Mouse (Mus musculus) intestine, embryonic 16.5 days (tissue): Measurements from ENCODE around the gene Gm49383. TPM values are rescaled to one million over a fixed set of nuclear protein-coding genes. Genes with fewer than 3 reads are reported as not detected.
"Not testable (repeated sequence)": the region's sequence is repeated elsewhere in the genome, so short reads cannot be mapped to it uniquely, and the experiment has no call there.

Experiments used
- ATAC-seq: fragments of 200-750 bp; cut with Nextera tagmentation; 2 replicates; pipeline ENCODE4 v1.8.0; 2017; ENCODE audit warnings: moderate TSS enrichment, moderate library complexity
- H3K27ac ChIP-seq: fragments of 300-500 bp; sonication (generic); 2 replicates; pipeline ENCODE4 v1.5.1; 2014; ENCODE audit warnings: mild to moderate bottlenecking, low read length
- H3K27me3 ChIP-seq: fragments of 300-500 bp; sonication (generic); replicated peaks from 2 replicates; pipeline ENCODE4 v1.6.1; 2014; ENCODE audit warnings: low read length, control low read depth, mixed read lengths; ENCODE audit not compliant: control insufficient read depth, insufficient read depth
- H3K36me3 ChIP-seq: fragments of 300-500 bp; sonication (generic); 2 replicates; pipeline ENCODE4 v1.6.1; 2014; ENCODE audit warnings: low read length, control low read depth; ENCODE audit not compliant: control insufficient read depth, insufficient read depth
- H3K4me1 ChIP-seq: fragments of 300-500 bp; sonication (generic); 2 replicates; pipeline ENCODE4 v1.6.1; 2014; ENCODE audit warnings: low read length, control low read depth, mixed read lengths; ENCODE audit not compliant: control insufficient read depth, insufficient read depth
- H3K4me2 ChIP-seq: fragments of 300-500 bp; sonication (generic); 2 replicates; pipeline ENCODE4 v1.6.1; 2014; ENCODE audit warnings: low read depth, low read length, control low read depth
- H3K4me3 ChIP-seq: fragments of 300-500 bp; sonication (generic); 2 replicates; pipeline ENCODE4 v1.5.1; 2014; ENCODE audit warnings: mild to moderate bottlenecking, low read length
- H3K9ac ChIP-seq: fragments of 300-500 bp; sonication (generic); 2 replicates; pipeline ENCODE4 v1.6.1; 2014; ENCODE audit warnings: low read depth, low read length
- H3K9me3 ChIP-seq: fragments of 300-500 bp; sonication (generic); 2 replicates; pipeline ENCODE4 v1.6.1; 2016; ENCODE audit warnings: low read length, control low read depth; ENCODE audit not compliant: control insufficient read depth
- WGBS: fragments of 180-500 bp; shearing (Covaris S2); extraction: QIAGEN DNeasy Blood & Tissue Kit; methylation state at CpG from one replicate; pipeline ENCODE4 v1.1.7; 2014; 5-methylcytosine and 5-hydroxymethylcytosine counted together
- polyA plus RNA-seq: library from polyadenylated mRNA; unstranded; fragments of >200 nt; fragmentation: Nextera tagmentation; extraction: Ambion mirVana; gene quantifications from 2 replicates; pipeline ENCODE4 v1.2.1, GENCODE M21; 2015

Gene Gm49383
- polyA plus RNA-seq, 1 experiment from 2014 or later = 24.2 TPM

- peak; percentile 98 for ATAC-seq
- Histone ChIP-seq H3K36me3 (peaks cover 10% of the 10 kb centered on the region), H3K4me3 (peak within 1 kb of the TSS; percentile 57), H3K4me2 (peak within 1 kb of the TSS; percentile 65), H3K9ac (peak within 1 kb of the TSS; percentile 87), H3K27ac (peak within 1 kb of the TSS; percentile 79)
- WGBS = under 1% methylated on average over 56 of the region's 68 CpGs
- H3K9me3 ChIP-seq, H3K4me1 ChIP-seq, H3K27me3 ChIP-seq: not testable (repeated sequence)
These were observed 37.9 kb downstream of the Gm49383 start, which contains the start of gene Rps29 for GRCm38 (mm10) chr12:69158765-69159577. Gene Rps29, minus strand, starts transcription at chr12:69159186.

GRCm38 (mm10) chr12:69158366-69158764 is 38.5 kb downstream of the Gm49383 start:
- WGBS = under 1% methylated on average over 19 of the region's 19 CpGs
- Histone ChIP-seq H3K4me2 (peak overlapping the region; percentile 65), H3K27ac (peak overlapping the region; percentile 79), H3K4me3 (peak overlapping the region; percentile 57), H3K36me3 (peaks cover 10% of the 10 kb centered on the region), H3K27me3 (no peaks in the 10 kb centered on the region), H3K9ac (peak overlapping the region; percentile 87), H3K9me3 (no peaks in the 10 kb centered on the region), H3K4me1 (no peaks in the 10 kb centered on the region; the same call in 1 of the 2 replicates)
- ATAC-seq = no peak

DNA sequence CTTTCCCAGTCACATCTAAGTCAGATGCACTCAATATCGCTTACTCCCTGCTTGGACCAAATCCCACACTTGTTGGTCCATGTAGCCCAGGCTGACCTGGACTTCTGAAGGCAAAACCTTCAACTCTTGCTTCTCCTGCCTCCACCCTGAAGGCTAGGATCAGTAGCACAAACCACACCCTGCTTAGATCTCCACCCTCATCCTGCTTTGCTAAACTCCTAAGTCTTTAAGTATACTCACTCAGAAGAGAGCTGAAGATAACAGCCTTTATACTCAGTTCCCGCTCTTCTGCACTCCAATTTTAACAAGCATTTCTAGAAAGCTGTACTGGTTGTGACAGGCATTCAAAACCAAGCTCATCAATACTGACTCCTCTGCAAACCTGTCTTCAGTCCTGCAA is 39.8 kb downstream of the Gm49383 start:
- ATAC-seq = no peak
- Histone ChIP-seq H3K4me3 (no peak overlapping the region), H3K4me2 (no peak overlapping the region), H3K36me3 (peaks cover 10% of the 10 kb centered on the region), H3K27me3 (no peaks in the 10 kb centered on the region), H3K4me1 (no peaks in the 10 kb centered on the region; the same call in 1 of the 2 replicates), H3K9ac (no peak overlapping the region), H3K9me3 (no peaks in the 10 kb centered on the region), H3K27ac (0 out of 2 replicates have a peak overlapping the region, but pooled peaks have one; percentile 19)
- WGBS = 97% methylated on average over 2 of the region's 2 CpGs

- Histone ChIP-seq H3K4me2 (no peak overlapping the region), H3K4me1 (no peaks in the 10 kb centered on the region; the same call in 1 of the 2 replicates), H3K9me3 (no peaks in the 10 kb centered on the region), H3K4me3 (no peak overlapping the region), H3K27ac (no peak overlapping the region), H3K36me3 (peaks cover 10% of the 10 kb centered on the region), H3K27me3 (no peaks in the 10 kb centered on the region), H3K9ac (no peak overlapping the region)
- WGBS = 74% methylated on average over 4 of the region's 4 CpGs
- ATAC-seq = no peak
These were observed 40.5 kb downstream of the Gm49383 start for GRCm38 (mm10) chr12:69156436-69156835.

- Histone ChIP-seq H3K9me3 (no peaks in the 10 kb centered on the region), H3K36me3 (peaks cover 10% of the 10 kb centered on the region), H3K27me3 (no peaks in the 10 kb centered on the region), H3K27ac (no peak overlapping the region), H3K4me1 (no peaks in the 10 kb centered on the region; the same call in 1 of the 2 replicates), H3K9ac (no peak overlapping the region), H3K4me3 (no peak overlapping the region), H3K4me2 (no peak overlapping the region)
- ATAC-seq = no peak
- WGBS = 70% methylated on average over 2 of the region's 2 CpGs
These were observed 41.0 kb downstream of the Gm49383 start for GRCm38 (mm10) chr12:69155923-69156322.

GRCm38 (mm10) chr12:69150049-69150448 is 46.9 kb downstream of the Gm49383 start:
- no peaks in the 10 kb centered on the region for H3K36me3 ChIP-seq
- WGBS = 56% methylated on average over 13 of the region's 13 CpGs
- no peaks in the 10 kb centered on the region for H3K9me3 ChIP-seq
- H3K4me3 ChIP-seq = no peak overlapping the region
- no peak overlapping the region for H3K27ac ChIP-seq
- no peak overlapping the region for H3K9ac ChIP-seq
- no peaks in the 10 kb centered on the region for H3K4me1 ChIP-seq
- no peak overlapping the region for H3K4me2 ChIP-seq
- ATAC-seq = no peak
- H3K27me3 ChIP-seq = no peaks in the 10 kb centered on the region

DNA sequence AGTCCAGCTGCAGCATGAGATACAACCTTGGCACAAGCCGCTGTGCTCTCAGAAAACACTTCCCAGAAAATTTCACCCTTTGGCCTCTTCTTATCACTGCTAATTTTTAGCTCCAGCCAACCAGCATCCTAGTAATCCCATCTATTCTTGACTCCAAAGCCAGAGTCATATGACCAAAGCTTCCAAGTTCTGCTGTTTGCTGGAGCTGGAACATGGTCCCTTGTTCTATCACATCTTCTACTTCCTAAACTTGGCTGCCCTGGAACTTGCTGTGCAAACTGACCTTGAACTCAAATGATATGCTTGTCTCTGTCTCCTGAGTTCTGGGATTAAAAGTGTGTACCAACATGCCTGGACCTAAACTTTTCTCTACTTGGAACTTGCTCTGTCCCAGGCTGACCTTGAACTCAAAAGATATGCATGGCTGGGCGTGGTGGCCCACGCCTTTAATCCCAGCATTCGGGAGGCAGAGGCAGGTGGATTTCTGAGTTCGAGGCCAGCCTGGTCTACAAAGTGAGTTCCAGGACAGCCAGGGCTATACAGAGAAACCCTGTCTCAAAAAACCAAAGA is 49.7 kb downstream of the Gm49383 start:
- no peak overlapping the region for H3K9ac ChIP-seq
- 93% methylated on average over 5 of the region's 5 CpGs for WGBS
- no peak overlapping the region for H3K27ac ChIP-seq
- H3K27me3 ChIP-seq = no peaks in the 10 kb centered on the region
- no peak overlapping the region for H3K4me2 ChIP-seq
- H3K36me3 ChIP-seq = no peaks in the 10 kb centered on the region
- no peak for ATAC-seq
- H3K9me3 ChIP-seq = no peaks in the 10 kb centered on the region
- no peak overlapping the region for H3K4me3 ChIP-seq
- H3K4me1 ChIP-seq = no peaks in the 10 kb centered on the region

GRCm38 (mm10) chr12:69143460-69143859 is 53.4 kb downstream of the Gm49383 start:
- no peaks in the 10 kb centered on the region for H3K36me3 ChIP-seq
- H3K9ac ChIP-seq = no peak overlapping the region
- WGBS = 82% methylated on average over 6 of the region's 6 CpGs
- no peaks in the 10 kb centered on the region for H3K4me1 ChIP-seq
- no peak overlapping the region for H3K4me2 ChIP-seq
- no peaks in the 10 kb centered on the region for H3K27me3 ChIP-seq
- H3K27ac ChIP-seq = no peak overlapping the region
- no peaks in the 10 kb centered on the region for H3K9me3 ChIP-seq
- ATAC-seq = no peak
- H3K4me3 ChIP-seq = no peak overlapping the region

DNA sequence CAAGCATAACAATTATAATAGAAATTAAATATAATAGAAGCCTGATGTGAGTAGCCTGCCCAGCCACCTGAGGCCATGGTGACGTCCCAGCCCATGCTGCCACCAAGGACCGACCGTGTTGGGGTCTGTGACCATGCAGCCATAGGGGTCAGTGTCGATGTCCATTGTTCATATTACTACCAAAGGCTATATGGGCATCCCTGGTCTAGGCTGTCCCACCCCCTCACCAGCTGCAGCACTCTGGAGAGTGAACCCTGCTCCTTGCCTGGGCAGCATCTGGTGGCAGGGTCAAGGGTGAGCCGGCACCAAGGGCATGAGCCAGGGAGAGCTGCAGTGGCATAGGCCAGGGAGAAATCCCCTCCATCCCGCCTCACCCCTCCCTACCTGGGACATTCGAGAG is 57.1 kb downstream of the Gm49383 start:
- no peak overlapping the region for H3K9ac ChIP-seq
- H3K27ac ChIP-seq = no peak overlapping the region
- H3K27me3 ChIP-seq = no peaks in the 10 kb centered on the region
- H3K9me3 ChIP-seq = no peaks in the 10 kb centered on the region
- H3K4me1 ChIP-seq = no peaks in the 10 kb centered on the region
- no peak overlapping the region for H3K4me3 ChIP-seq
- no peaks in the 10 kb centered on the region for H3K36me3 ChIP-seq
- no peak for ATAC-seq
- H3K4me2 ChIP-seq = no peak overlapping the region
- WGBS = 89% methylated on average over 7 of the region's 7 CpGs
